Mouse (Mus musculus): Measurements from ENCODE around the gene Cacna1c.

Gene Cacna1c

GRCm38 (mm10) chr6:118864696-118865620 is 331.3 kb downstream of the Cacna1c start:
- in situ Hi-C loops (cut with MboI, MseI) = no loop called here

GRCm38 (mm10) chr6:118862727-118863126 is 333.5 kb downstream of the Cacna1c start:
- in situ Hi-C loops (cut with MboI, MseI) = no loop called here

GRCm38 (mm10) chr6:118862091-118862490 is 334.1 kb downstream of the Cacna1c start:
- in situ Hi-C loops (cut with MboI, MseI) = no loop called here

GRCm38 (mm10) chr6:118858431-118858830 is 337.8 kb downstream of the Cacna1c start:
- in situ Hi-C loops (cut with MboI, MseI) = no loop called here

GRCm38 (mm10) chr6:118852131-118852530 is 344.1 kb downstream of the Cacna1c start:
- in situ Hi-C loops (cut with MboI, MseI) = no loop called here

- in situ Hi-C loops (cut with MboI, MseI) = no loop called here
Observed at GRCm38 (mm10) chr6:118851086-118851485, 345.1 kb downstream of the Cacna1c start.

GRCm38 (mm10) chr6:118848640-118849039 is 347.6 kb downstream of the Cacna1c start:
- in situ Hi-C loops (cut with MboI, MseI) = loop anchor here (10.0 kb wide), 1 partner anchor 1134 kb away; no protein-coding TSS in a partner anchor

- in situ Hi-C loops (cut with MboI, MseI) = loop anchor here (10.0 kb wide), 1 partner anchor 1133 kb away; no protein-coding TSS in a partner anchor
Observed at GRCm38 (mm10) chr6:118847751-118848150, 348.5 kb downstream of the Cacna1c start.

GRCm38 (mm10) chr6:118845829-118846228 is 350.4 kb downstream of the Cacna1c start:
- in situ Hi-C loops (cut with MboI, MseI) = loop anchor here (10.0 kb wide), 1 partner anchor 1131 kb away; no protein-coding TSS in a partner anchor

GRCm38 (mm10) chr6:118845180-118845579 is 351.0 kb downstream of the Cacna1c start:
- in situ Hi-C loops (cut with MboI, MseI) = loop anchor here (10.0 kb wide), 1 partner anchor 1130 kb away; no protein-coding TSS in a partner anchor

GRCm38 (mm10) chr6:118843566-118843965 is 352.7 kb downstream of the Cacna1c start:
- in situ Hi-C loops (cut with MboI, MseI) = loop anchor here (10.0 kb wide), 1 partner anchor 1129 kb away; no protein-coding TSS in a partner anchor

GRCm38 (mm10) chr6:118841892-118842291 is 354.3 kb downstream of the Cacna1c start:
- in situ Hi-C loops (cut with MboI, MseI) = loop anchor here (10.0 kb wide), 1 partner anchor 1127 kb away; no protein-coding TSS in a partner anchor

GRCm38 (mm10) chr6:118838919-118839915 is 357.0 kb downstream of the Cacna1c start:
- in situ Hi-C loops (cut with MboI, MseI) = no loop called here

- in situ Hi-C loops (cut with MboI, MseI) = no loop called here
Observed at GRCm38 (mm10) chr6:118836693-118837092, 359.5 kb downstream of the Cacna1c start.

GRCm38 (mm10) chr6:118834046-118834445 is 362.2 kb downstream of the Cacna1c start:
- in situ Hi-C loops (cut with MboI, MseI) = no loop called here

- in situ Hi-C loops (cut with MboI, MseI) = no loop called here
Observed at GRCm38 (mm10) chr6:118833049-118833448, 363.2 kb downstream of the Cacna1c start.

GRCm38 (mm10) chr6:118832616-118833015 is 363.6 kb downstream of the Cacna1c start:
- in situ Hi-C loops (cut with MboI, MseI) = no loop called here

GRCm38 (mm10) chr6:118830851-118831250 is 365.4 kb downstream of the Cacna1c start:
- in situ Hi-C loops (cut with MboI, MseI) = no loop called here

- in situ Hi-C loops (cut with MboI, MseI) = no loop called here
Observed at GRCm38 (mm10) chr6:118828187-118828586, 368.0 kb downstream of the Cacna1c start.

GRCm38 (mm10) chr6:118827560-118827959 is 368.7 kb downstream of the Cacna1c start:
- in situ Hi-C loops (cut with MboI, MseI) = no loop called here

GRCm38 (mm10) chr6:118825400-118825871 is 370.8 kb downstream of the Cacna1c start:
- in situ Hi-C loops (cut with MboI, MseI) = no loop called here

Data from T-helper 1 cell (primary cell).